Mouse (Mus musculus): ENCODE data around the gene Plch2.

DNA sequence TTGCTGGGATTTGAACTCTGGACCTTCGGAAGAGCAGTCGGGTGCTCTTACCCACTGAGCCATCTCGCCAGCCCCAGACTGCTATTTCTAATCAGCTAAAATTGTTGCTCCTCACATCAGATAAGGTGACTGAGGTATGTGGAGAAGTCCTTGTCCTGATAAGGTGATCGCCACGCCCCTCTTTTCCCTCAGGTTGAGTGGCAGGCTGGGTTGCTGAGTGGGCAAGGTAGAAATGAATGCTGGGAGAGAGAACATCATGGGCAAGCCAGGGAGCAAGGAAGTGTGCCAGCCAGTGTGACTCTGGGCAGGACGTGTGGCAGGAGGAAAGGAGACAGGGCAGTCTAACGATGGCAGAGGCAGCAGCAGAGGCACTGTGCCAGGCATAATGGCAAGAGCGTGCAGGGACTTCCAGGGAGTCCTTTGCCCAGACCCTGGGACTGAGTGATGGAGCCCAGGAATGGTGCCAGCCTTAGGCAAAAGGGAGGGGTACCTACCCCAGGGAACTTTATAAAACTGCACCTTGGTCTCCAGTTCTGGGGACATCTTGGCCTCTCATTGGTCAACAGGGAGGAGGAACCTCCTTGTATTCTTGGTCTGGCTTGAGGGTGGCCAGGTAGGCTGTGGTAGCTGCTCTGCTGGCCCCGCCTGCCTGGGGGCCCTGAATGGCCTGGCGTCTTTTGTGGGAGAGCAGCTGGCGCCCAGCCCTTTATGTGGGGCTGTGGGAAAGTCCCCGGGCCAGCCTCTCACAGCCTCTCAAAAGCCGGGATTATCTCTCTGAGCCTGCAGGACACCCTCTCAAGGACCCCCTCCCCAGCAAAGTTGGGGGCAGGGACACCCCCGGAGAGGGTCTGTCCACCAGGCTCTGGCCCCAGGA lies 108.3 kb downstream of the Plch2 start:
- TF ChIP-seq POLR2A (IDR thresholded peaks at IDR 0.05; ENCODE audit: insufficient read length, low read depth) = no peak
- TF ChIP-seq E2F4 (IDR thresholded peaks at IDR 0.05; ENCODE audit: insufficient read depth) = no peak
- TF ChIP-seq USF1 (IDR thresholded peaks at IDR 0.05; ENCODE audit: low read depth) = no peak
- TF ChIP-seq TCF12 (IDR thresholded peaks at IDR 0.05; ENCODE audit: insufficient read depth, poor library complexity, severe bottlenecking) = no peak
- no peak for TF ChIP-seq CEBPB (IDR thresholded peaks at IDR 0.05; ENCODE audit: insufficient read depth, poor library complexity, severe bottlenecking)
- TF ChIP-seq MYOG (IDR thresholded peaks at IDR 0.05; ENCODE audit: control insufficient read depth in 1 of 3, insufficient read depth in 1 of 3, insufficient read length in 2 of 3, low read depth in 2 of 3) = no peak
- TF ChIP-seq MAX (IDR thresholded peaks at IDR 0.05; ENCODE audit: low read depth) = no peak
- no peak for TF ChIP-seq TCF3 (IDR thresholded peaks at IDR 0.05; ENCODE audit: insufficient read length, low read depth)
- TF ChIP-seq MYOD1 (IDR thresholded peaks at IDR 0.05; ENCODE audit: control insufficient read depth in 1 of 3, insufficient read length in 2 of 3, low read depth in 2 of 3) = no peak
- TF ChIP-seq POLR2AphosphoS2 (IDR thresholded peaks at IDR 0.05; ENCODE audit: insufficient read length, low read depth) = no peak
